Mouse (Mus musculus) left cerebral cortex, adult 2 months (tissue): ENCODE data around the gene Ocm. TPM values are rescaled to one million over a fixed set of nuclear protein-coding genes. Genes with fewer than 3 reads are reported as not detected.

Source experiments
- DNase-seq, 2 experiments: peaks; one replicate each; pipeline ENCODE4 v3.0.0; 2021 to 2022; ENCODE audit warnings: low spot score in 2 of 2, mixed read lengths in 1 of 2; ENCODE audit errors: extremely low spot score in 1 of 2
- H3K27ac ChIP-seq: fragments of 200-600 bp; 2 replicates; pipeline ENCODE4 v1.8.1; 2022
- H3K4me3 ChIP-seq: fragments of 200-600 bp; 2 replicates; pipeline ENCODE4 v1.8.1; 2022
- CTCF ChIP-seq: fragments of 200-600 bp; IDR thresholded peaks from 2 replicates; pipeline ENCODE4 v1.8.1; 2022; ENCODE audit warnings: antibody characterized with exemption, mild to moderate bottlenecking, moderate library complexity
- intact Hi-C: fragments of 180-260 bp; cut with DNase I; formaldehyde crosslinking; loops from one replicate; pipeline ENCODE4 v1.15.1; 2025
- total RNA-seq, 2 experiments: library from RNA; stranded (reverse); gene quantifications; 2 replicates each; pipeline ENCODE4 v1.2.3; 2021

Gene Ocm
- total RNA-seq, 2 experiments from 2014 or later, result 1.1 to 2.2 TPM

GRCm38 (mm10) chr5:143994632-143995365 lies 31.7 kb downstream of the Ocm start:
- H3K27ac ChIP-seq, result no peak overlapping the region
- intact Hi-C loops, result no loop called here
- TF ChIP-seq CTCF, result peak; percentile 52
- no peak for DNase-seq
- no peak overlapping the region for H3K4me3 ChIP-seq

- no peak overlapping the region for H3K4me3 ChIP-seq
- no peak for DNase-seq
- TF ChIP-seq CTCF, result no peak
- intact Hi-C loops, result no loop called here
- H3K27ac ChIP-seq, result no peak overlapping the region
These were observed 32.6 kb downstream of the Ocm start for GRCm38 (mm10) chr5:143993849-143994248.

GRCm38 (mm10) chr5:143993260-143993659 lies 33.2 kb downstream of the Ocm start:
- H3K4me3 ChIP-seq, result no peak overlapping the region
- TF ChIP-seq CTCF, result no peak
- 0 out of 2 replicates have a peak overlapping the region, but pooled peaks have one; percentile 11 for H3K27ac ChIP-seq
- intact Hi-C loops, result no loop called here
- DNase-seq, result no peak

GRCm38 (mm10) chr5:143992661-143993060 lies 33.8 kb downstream of the Ocm start:
- no peak overlapping the region for H3K4me3 ChIP-seq
- DNase-seq, result no peak
- H3K27ac ChIP-seq, result no peak overlapping the region
- TF ChIP-seq CTCF, result no peak
- intact Hi-C loops, result no loop called here

GRCm38 (mm10) chr5:143990086-143990485 lies 36.4 kb downstream of the Ocm start:
- Histone ChIP-seq H3K4me3 (no peak overlapping the region), H3K27ac (no peak overlapping the region)
- intact Hi-C loops, result no loop called here
- no peak for DNase-seq
- TF ChIP-seq CTCF, result no peak

GRCm38 (mm10) chr5:143989046-143989445 lies 37.4 kb downstream of the Ocm start:
- no peak for TF ChIP-seq CTCF
- intact Hi-C loops, result no loop called here
- Histone ChIP-seq H3K27ac (no peak overlapping the region), H3K4me3 (no peak overlapping the region)
- no peak for DNase-seq

- intact Hi-C loops, result no loop called here
- H3K27ac ChIP-seq, result no peak overlapping the region
These were observed 38.9 kb downstream of the Ocm start for GRCm38 (mm10) chr5:143987596-143987995.

GRCm38 (mm10) chr5:143985381-143985780 lies 41.1 kb downstream of the Ocm start:
- no peak for TF ChIP-seq CTCF
- intact Hi-C loops, result no loop called here
- no peak for DNase-seq
- Histone ChIP-seq H3K4me3 (no peak overlapping the region), H3K27ac (no peak overlapping the region)

More at GRCm38 (mm10) chr5:143987596-143987995, 38.9 kb downstream of the Ocm start:
- H3K4me3 ChIP-seq, result no peak overlapping the region
- no peak for TF ChIP-seq CTCF
- DNase-seq, result no peak

- no peak overlapping the region for H3K27ac ChIP-seq
- no peak for TF ChIP-seq CTCF
- intact Hi-C loops, result no loop called here
- no peak overlapping the region for H3K4me3 ChIP-seq
- no peak for DNase-seq
These were observed 44.1 kb downstream of the Ocm start for GRCm38 (mm10) chr5:143982361-143982760.

- no peak overlapping the region for H3K27ac ChIP-seq
- no peak for TF ChIP-seq CTCF
- H3K4me3 ChIP-seq, result no peak overlapping the region
- intact Hi-C loops, result no loop called here
- no peak for DNase-seq
These were observed 45.6 kb downstream of the Ocm start for GRCm38 (mm10) chr5:143980858-143981257.

GRCm38 (mm10) chr5:143976726-143977431 lies 49.6 kb downstream of the Ocm start:
- H3K27ac ChIP-seq, result no peak overlapping the region
- no peak overlapping the region for H3K4me3 ChIP-seq
- no peak for TF ChIP-seq CTCF
- intact Hi-C loops, result loop anchor here (5.0 kb wide), 1 partner anchor 45 kb away; the partner anchor contains the start of gene Rsph10b
- no peak for DNase-seq

- Histone ChIP-seq H3K27ac (no peak overlapping the region), H3K4me3 (no peak overlapping the region)
- TF ChIP-seq CTCF, result no peak
- no peak for DNase-seq
- intact Hi-C loops, result loop anchor here (5.0 kb wide), 1 partner anchor 44 kb away; the partner anchor contains the start of gene Rsph10b
These were observed 50.2 kb downstream of the Ocm start for GRCm38 (mm10) chr5:143976232-143976631.
